Mouse (Mus musculus): ENCODE measurements around the gene Tada2a. TPM values are rescaled to one million over a fixed set of nuclear protein-coding genes. Genes with fewer than 3 reads are reported as not detected.

Gene Tada2a
- 36.5 and 40.1 TPM in 2 replicates for polyA plus RNA-seq (2012; rRNA removed)

DNA sequence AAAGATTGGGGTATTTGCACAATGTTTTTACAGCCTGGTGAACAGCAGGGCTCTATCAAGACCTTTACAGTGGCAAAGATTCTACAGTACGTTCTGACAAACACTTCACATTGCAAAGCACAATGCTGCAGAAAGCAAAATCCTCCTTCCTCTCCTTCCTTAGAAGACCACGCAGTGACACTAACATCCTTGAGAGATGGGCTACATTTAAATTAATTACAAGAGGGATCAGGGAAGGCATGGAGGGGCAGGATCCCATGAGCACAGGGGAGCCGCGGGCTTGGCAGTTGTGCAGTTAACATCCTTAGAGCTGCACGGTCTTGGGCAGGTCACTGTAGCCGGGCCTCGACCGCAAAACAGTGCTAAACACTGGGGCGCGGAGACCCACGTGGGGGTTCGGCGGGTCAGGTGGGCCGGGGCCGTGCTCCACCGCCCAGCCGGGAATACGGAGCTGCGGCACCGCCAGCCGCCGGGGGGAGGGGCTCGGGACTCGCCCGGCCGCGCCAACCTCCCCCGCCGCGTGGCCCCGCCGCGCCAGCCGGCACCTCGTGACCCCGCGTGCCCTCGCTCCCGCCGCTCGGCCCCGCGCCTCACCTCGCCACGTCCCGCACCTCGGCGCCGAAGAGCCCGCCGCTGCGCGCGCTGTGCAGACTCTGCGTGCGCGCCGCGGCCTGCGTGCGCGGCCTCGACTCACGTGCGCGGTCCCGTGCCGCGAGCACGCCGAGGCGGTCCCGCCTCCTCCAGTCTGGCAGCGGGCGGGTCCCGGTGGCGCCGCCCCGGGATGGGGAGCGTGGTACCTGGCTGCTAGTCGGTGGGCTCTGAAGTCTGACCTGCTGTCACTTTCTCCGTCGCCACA, at the start of gene Tada2a, which contains the start of gene Acaca:
Gene Tada2a (minus strand): TSS at position 658 of the 856 bp plus-strand sequence.
Gene Acaca (plus strand): TSS at position 730 of the 856 bp plus-strand sequence.
- peak; percentile 94 for DNase-seq (ENCODE audit: low read depth)
- peak; percentile 96 for TF ChIP-seq POLR2A (IDR thresholded peaks at IDR 0.05; ENCODE audit: borderline replicate concordance, extremely low read depth, insufficient read depth, insufficient read length, poor library complexity, severe bottlenecking)
- no peak for TF ChIP-seq CTCF (IDR thresholded peaks at IDR 0.05; ENCODE audit: borderline replicate concordance, extremely low read depth, insufficient read depth, insufficient read length)

DNA sequence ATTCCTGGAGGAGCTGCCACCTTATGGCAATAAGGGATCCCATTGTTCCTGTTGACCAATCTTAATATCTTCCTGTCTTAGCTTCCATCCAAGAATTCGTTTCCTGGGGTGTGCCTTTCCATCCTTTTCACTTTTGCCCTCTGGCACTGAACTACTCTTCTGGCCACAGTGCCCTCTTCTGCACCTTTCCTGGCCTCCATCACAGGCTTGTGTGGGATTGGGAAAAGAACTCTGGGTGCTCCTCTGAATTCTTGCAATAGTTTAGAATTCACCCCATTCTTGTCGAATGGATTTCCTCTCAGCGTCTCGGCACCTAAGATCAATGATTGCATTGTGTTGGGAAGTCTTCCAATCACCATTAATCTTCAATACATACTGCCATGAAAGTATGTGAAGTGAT, 49.2 kb upstream of the Tada2a start:
- DNase-seq (ENCODE audit: low read depth): no peak
- TF ChIP-seq CTCF (IDR thresholded peaks at IDR 0.05; ENCODE audit: borderline replicate concordance, extremely low read depth, insufficient read depth, insufficient read length): no peak
- no peak for TF ChIP-seq POLR2A (IDR thresholded peaks at IDR 0.05; ENCODE audit: borderline replicate concordance, extremely low read depth, insufficient read depth, insufficient read length, poor library complexity, severe bottlenecking)

DNA sequence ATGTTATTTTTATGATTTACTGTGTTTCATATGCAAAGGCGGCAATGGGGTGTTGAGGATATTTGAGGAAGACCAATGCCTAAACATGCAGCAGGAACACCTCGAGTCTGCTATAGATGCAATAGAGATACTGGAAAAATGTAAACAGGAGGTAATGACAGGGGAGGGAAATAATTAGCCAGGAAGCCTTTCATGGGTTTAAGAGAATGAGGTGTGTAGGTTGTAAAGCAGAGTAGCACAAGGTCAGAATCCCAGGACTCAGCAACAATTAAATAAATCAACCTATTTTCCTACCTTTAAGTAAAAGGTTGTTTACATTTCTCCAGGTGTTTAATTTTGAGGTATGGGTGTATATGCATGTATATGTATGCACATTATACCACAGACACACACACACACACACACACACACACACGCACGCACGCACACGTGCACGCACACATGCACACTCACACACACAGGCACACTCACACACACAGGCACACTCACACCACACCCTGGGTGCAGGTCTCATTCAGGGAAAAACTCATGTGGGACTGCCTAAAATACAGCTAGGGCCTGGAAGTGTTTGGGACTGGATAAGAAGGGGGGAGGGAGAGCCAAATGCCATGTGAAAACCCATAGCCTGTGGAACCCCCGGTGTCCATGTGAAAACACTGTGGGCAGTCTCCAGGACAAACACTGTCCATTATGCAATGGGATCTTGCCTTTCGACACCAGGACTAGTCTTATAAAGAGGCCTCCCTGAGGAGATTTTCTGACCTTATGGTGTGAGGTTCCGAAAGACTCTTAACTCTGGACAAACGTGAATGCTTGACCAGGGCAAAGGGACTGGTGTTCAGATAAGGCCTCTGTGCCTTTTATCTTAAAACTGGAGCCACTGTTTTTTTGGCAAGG, 43.4 kb upstream of the Tada2a start:
- no peak for TF ChIP-seq POLR2A (IDR thresholded peaks at IDR 0.05; ENCODE audit: borderline replicate concordance, extremely low read depth, insufficient read depth, insufficient read length, poor library complexity, severe bottlenecking)
- TF ChIP-seq CTCF (IDR thresholded peaks at IDR 0.05; ENCODE audit: borderline replicate concordance, extremely low read depth, insufficient read depth, insufficient read length): no peak

DNA sequence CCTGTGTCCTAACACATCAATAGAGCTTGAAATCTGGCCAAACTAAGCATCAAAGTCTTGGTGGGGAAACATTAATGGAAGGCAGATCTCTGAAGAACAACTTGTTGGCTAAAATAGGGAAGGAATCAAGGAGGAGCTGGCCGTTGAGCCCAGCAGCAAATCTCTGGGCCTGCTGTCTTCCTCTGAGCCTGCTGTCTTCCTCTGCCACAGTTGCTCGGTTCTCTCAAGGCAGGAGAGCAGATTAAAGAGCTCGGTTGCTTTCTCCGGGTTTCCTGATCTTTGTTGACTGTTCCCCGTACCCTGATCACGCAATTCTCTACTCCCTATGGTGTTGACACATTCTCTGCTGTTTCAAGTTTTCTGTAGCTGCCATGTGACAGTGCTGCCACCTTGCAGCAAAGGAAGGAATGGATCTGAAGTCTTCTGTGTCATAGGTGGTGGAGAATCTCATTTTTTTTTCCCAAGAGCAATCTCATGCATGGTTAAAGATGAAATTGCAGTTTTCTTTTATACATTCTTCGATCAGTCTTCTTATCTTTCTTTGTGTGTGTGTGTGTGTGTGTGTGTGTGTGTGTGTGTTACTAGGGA, 39.4 kb upstream of the Tada2a start:
- TF ChIP-seq CTCF (IDR thresholded peaks at IDR 0.05; ENCODE audit: borderline replicate concordance, extremely low read depth, insufficient read depth, insufficient read length) (peak; percentile 61; the same call in 1 of the 2 replicates), POLR2A (IDR thresholded peaks at IDR 0.05; ENCODE audit: borderline replicate concordance, extremely low read depth, insufficient read depth, insufficient read length, poor library complexity, severe bottlenecking) (no peak)
- DNase-seq (ENCODE audit: low read depth): peak; percentile 68

More for the DNA sequence above, 43.4 kb upstream of the Tada2a start:
- DNase-seq (ENCODE audit: low read depth): no peak

DNA sequence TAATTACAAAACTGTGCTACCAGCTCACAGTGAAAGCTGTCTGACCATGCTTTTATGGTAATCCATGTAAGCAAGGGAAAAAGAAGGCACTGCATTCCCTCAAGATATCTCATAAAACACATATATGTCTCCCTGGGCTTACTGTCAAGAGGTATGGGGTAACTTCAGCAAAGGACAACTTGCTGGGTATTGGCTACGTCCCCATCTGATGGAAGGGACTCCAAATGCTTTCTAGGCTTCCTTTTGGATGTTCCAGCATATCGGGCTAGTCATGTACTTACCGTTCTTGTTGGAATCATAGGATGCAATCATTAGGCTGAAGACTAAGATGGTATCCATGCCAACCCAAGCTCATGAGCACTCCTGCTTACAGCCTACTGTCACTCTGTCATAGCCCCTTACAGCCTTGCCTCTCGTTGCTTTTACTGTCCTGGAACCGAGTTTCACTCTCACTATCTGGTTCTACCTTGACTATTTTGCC, 37.7 kb upstream of the Tada2a start, which contains the start of gene Gm11437:
Gene Gm11437 (minus strand): TSS at position 431 of the 481 bp plus-strand sequence.
- no peak for DNase-seq (ENCODE audit: low read depth)
- no peak for TF ChIP-seq CTCF (IDR thresholded peaks at IDR 0.05; ENCODE audit: borderline replicate concordance, extremely low read depth, insufficient read depth, insufficient read length)
- TF ChIP-seq POLR2A (IDR thresholded peaks at IDR 0.05; ENCODE audit: borderline replicate concordance, extremely low read depth, insufficient read depth, insufficient read length, poor library complexity, severe bottlenecking): no peak

DNA sequence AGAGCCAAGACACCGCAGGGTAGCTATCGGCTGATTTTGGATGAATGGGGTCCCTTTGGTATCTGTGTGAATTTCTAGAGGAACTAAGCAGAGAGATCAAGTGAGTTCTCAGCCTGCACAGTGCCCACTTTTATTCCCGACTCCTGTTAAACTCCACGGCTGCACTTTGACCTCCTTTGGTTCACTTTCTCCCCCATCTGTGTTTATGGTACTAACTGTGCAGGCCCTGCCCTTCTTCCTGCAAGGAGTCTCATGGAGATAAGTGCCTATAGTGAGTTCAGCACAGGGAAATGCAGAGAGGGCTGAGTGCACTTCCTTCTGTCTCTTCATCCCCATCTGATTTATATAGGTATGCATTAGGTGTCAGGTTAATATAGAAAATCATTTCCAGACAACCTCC, 35.2 kb upstream of the Tada2a start:
- TF ChIP-seq POLR2A (IDR thresholded peaks at IDR 0.05; ENCODE audit: borderline replicate concordance, extremely low read depth, insufficient read depth, insufficient read length, poor library complexity, severe bottlenecking): no peak
- no peak for DNase-seq (ENCODE audit: low read depth)

DNA sequence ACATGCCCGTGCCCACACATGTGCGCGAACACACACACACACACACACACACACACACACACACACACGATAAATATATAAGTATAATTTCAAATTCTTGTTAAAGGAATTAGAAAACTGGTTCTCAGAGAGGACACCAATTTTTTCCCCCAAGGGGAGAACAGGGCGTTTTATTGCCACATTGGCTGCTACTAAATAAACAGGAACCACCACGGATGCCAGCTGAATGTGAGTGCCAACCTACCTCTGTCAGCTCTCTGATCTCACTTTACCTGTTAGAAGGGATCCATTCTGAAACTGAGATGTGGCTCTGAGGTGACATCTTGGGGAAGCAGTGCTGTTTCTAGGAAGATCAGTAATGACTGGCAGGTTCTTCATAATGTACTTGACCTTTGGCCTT, 34.7 kb upstream of the Tada2a start:
- TF ChIP-seq POLR2A (IDR thresholded peaks at IDR 0.05; ENCODE audit: borderline replicate concordance, extremely low read depth, insufficient read depth, insufficient read length, poor library complexity, severe bottlenecking): no peak
- no peak for TF ChIP-seq CTCF (IDR thresholded peaks at IDR 0.05; ENCODE audit: borderline replicate concordance, extremely low read depth, insufficient read depth, insufficient read length)
- no peak for DNase-seq (ENCODE audit: low read depth)

DNA sequence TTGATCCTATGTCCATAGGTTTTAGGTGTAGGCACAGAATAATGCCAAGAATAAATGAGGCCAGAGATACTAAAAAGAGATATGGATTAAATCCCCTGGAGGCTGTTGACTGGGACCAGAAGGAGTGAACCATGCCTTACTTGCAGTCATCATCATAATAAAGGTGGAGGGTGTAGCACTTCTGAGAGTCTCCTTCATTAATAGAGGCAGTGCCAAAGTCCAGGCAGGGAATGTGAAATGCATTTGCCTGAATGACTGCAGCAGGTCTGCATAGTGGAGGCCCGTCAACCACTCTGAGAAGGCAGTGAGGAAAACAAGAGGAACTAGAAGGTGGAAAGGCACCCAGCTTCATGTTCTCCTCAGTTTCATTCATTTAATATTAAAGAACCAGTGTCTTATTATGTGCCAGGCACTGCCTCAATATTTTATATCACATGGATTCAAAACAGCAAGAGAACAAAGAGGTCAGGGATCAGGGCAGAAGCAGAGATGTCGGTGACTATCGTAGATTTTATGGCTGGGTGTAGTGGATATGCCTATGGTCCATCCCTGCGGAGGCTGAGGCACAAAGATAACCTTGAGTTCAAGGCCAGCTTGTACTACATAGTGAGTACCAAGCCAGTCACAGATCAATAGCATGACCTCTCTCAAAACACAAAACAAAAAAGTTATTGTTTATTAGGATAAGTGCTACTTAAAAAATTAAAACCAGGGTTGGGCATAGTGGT, 27.3 kb upstream of the Tada2a start:
- no peak for DNase-seq (ENCODE audit: low read depth)
- TF ChIP-seq POLR2A (IDR thresholded peaks at IDR 0.05; ENCODE audit: borderline replicate concordance, extremely low read depth, insufficient read depth, insufficient read length, poor library complexity, severe bottlenecking): no peak
- no peak for TF ChIP-seq CTCF (IDR thresholded peaks at IDR 0.05; ENCODE audit: borderline replicate concordance, extremely low read depth, insufficient read depth, insufficient read length)

DNA sequence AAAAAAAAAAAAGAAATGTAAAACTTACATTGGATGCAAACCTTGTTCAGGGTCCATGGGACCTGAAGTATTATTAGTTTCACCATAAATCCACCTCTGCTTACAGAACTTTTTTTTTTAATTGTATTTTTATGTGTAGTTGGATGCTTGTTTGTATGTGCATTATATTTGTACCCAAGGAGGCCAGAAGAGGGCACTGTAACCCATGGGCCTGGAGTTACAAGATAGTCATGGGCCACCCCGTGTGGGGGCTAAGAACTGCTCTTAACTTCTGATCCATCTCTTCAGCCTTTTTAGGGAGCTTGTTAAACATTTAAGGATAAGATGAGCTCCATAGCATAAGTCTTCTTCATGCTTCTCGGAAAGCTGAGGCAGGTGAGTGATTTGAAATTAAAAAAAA, 21.5 kb upstream of the Tada2a start:
- no peak for DNase-seq (ENCODE audit: low read depth)

DNA sequence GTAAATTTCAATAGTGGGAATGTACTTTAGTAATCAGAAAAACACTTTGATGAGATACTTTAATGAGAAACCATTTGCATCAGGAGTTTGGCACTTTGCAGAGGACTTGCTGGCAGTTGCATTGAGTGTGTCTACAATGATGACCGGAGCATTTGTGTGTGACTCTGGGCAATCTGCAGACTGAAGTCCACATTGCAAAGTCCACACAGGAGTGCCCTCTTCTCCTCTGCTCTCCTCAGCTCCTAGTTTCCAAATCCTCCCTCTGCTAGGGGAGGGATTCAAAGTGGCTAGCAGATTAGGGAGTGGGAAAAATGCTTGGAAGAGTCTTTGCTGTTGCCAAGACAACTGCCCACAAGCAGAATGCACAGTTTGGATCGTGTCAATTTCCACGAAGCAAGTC, 16.7 kb upstream of the Tada2a start:
- TF ChIP-seq CTCF (IDR thresholded peaks at IDR 0.05; ENCODE audit: borderline replicate concordance, extremely low read depth, insufficient read depth, insufficient read length) (no peak), POLR2A (IDR thresholded peaks at IDR 0.05; ENCODE audit: borderline replicate concordance, extremely low read depth, insufficient read depth, insufficient read length, poor library complexity, severe bottlenecking) (no peak)
- peak; percentile 40 for DNase-seq (ENCODE audit: low read depth)

More for the DNA sequence above, 21.5 kb upstream of the Tada2a start:
- TF ChIP-seq CTCF (IDR thresholded peaks at IDR 0.05; ENCODE audit: borderline replicate concordance, extremely low read depth, insufficient read depth, insufficient read length) (peak; percentile 20; the same call in 1 of the 2 replicates), POLR2A (IDR thresholded peaks at IDR 0.05; ENCODE audit: borderline replicate concordance, extremely low read depth, insufficient read depth, insufficient read length, poor library complexity, severe bottlenecking) (no peak)

All from brain, embryonic 14.5 days (tissue).